Mouse (Mus musculus): ENCODE results near the gene Psmb5.
A peak's percentile ranks its signal among the peaks of the same experiment; 100 is the strongest.
"Not testable (repeated sequence)": the region's sequence is repeated elsewhere in the genome, so short reads cannot be mapped to it uniquely, and the experiment has no call there.

Gene Psmb5

DNA sequence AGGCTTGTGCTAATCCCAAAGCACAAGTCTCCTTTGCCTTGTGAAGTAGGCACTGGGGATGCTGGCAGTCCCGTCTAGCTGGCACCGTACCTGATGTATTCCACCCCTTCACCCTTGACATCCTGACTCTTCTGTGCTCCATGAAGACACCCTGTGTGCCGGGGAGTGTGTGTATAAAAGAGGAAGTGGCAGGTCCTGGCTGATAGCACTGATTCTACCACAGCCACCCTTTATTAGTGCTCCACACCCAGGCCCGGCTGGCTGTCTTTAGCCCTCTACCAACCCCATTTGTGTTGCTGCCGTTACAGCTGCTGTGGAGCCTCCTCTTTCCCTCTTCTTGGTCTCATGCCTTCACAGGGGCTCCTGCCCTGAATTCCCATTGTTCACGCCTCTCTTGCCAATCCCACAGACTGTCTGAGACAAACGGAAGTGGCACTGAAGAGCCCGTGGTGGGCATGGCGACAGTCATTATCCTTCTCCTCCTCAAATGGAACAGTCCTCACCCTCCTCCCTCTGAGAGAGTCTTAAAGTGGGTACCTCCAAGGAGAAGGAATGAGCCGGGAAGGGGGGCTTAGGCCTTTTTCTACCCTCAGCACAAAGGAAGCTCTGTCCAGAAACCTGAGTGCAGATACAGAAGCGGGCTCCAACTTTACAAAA is 12.9 kb upstream of the Psmb5 start:
- DNase-seq (ENCODE audit: low spot score in 2 of 2), result no peak

DNA sequence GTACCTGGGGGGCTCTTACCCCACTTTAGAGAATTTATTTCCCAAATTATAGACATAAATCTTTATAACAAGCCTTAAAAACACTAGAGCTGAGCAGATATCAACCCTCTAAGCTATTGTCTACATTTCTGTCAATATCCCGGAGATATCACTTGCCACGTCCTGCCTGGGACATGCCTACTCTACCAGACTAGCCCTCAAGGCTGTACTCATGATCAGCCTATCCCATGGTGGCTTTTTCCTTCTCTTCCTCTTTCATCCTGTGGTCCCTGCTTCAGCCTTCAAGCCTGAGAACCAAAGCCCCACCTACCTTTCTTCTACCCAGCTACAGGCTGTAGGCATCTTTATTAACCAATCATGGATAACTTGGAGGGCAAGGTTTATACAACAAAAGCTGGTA is 12.0 kb upstream of the Psmb5 start:
- no peak for DNase-seq (ENCODE audit: low spot score in 2 of 2)

DNA sequence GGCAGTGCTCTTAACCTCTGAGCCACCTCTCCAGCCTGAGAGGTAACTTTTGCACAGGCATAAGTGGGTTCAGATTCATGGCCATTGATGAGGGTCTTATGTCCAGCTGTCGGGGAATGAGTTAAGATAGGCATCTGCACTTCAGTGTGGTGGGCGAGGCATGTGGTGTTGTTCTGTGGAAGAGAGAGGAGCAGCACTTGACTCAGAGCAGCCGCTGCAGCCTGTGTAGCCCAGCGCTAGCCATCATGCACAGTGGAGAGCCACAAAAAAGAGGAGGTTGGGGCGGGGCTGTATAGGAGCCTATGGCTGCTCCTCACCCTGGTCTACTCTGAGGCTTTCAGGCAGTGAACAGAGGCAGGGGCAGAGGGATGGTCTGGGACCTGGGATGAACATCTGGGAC is 10.3 kb upstream of the Psmb5 start:
- no peak for DNase-seq (ENCODE audit: low spot score in 2 of 2)

DNA sequence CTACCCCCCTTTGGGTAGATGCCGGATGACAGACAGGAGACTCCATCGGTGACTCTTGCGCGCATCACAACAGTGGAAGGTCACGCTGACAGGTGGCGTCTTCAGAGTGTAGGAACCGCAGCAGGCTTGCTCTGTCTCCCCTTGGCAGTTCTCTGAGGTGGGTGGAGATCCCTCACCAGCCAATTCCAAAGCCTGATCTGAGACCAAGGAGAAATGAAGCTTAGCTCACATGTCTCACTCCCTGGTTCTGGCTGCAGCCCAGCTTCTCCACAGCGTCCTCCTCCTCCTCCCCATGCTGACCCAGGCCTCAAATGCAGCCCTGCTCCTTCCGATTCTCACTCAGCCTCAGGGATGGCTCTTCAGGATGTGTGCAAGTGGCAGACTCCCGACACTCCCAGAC is 7.2 kb upstream of the Psmb5 start:
- DNase-seq (ENCODE audit: low spot score in 2 of 2), result no peak

DNA sequence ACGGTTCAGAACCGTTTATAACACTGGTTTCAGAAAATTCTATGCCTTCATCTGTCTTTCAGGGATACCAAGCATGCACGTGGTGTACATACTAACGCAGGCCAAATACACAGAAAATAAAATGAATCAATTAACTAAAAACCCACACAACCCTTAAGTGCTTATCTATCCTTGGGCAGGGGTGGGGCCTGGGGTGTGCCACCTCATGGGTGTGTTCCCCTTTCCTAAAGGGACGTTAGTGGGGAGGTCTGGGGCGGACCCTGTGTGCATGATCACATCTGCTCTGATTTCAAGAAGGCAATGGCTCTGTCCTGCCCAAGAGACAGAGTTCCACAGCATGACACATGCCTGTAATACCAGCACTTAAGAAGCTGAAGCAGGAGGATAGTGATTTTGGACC is 5.5 kb upstream of the Psmb5 start:
- no peak for DNase-seq (ENCODE audit: low spot score in 2 of 2)

DNA sequence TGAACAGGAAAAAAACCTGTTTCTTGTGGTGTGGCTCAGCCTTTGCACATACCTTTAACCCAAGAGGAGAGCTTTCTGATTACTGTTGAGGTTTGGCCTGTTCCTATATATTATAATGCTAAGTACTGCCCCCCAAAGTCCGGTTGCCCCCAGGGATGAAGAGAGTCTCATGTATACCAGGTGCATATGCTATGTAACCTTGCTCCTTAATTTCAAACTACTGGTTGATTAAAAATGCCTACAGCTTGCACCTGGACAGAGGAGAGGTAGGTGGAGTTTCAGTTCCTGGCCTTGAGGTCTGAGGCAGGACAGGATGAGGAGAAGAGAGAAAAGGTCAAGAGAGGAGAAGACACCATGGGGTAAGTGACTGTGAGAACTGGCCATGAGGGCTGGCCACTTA is 3.3 kb upstream of the Psmb5 start, which contains the start of gene Psmb11:
Psmb11 (plus strand) TSS at position 301 of the 400 bp plus-strand sequence.
- no peak for DNase-seq (ENCODE audit: low spot score in 2 of 2)

DNA sequence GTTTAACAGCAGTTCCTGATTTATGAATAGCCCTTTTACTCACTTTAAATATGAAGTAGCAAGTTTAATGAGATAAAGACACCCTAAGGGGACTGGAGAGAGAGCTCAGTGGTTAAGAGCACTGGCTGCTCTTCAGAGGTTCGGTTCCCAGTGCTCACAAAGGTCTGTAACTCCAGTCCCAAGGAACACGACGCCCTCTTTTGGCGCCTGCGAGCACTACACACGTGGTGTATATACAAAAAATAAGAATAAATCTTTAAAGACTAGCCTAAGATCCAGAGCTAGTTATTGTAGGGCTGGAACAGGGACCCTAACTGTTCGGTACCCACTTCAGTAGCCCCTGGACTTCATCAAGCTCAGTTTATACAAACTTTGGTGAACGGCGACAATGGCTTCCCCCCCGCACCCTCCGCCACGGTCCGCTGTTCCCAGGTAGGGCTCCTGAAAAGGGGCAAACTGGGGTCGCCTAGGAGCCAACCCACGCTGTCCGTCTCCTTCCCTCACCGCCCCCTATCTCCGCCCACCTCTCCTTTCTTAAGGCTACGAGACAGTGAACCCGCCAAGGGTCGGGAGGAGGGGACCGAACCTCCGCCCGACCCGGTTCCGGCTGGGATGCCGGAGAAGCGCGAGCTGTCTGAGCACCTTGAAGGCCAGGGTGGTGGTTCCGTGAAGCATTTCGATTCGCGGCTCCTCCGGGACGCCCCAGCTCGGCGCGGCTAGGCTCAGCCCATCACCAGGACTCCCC is 498 bp downstream of the Psmb5 start:
- DNase-seq (ENCODE audit: low spot score in 2 of 2), result no peak

DNA sequence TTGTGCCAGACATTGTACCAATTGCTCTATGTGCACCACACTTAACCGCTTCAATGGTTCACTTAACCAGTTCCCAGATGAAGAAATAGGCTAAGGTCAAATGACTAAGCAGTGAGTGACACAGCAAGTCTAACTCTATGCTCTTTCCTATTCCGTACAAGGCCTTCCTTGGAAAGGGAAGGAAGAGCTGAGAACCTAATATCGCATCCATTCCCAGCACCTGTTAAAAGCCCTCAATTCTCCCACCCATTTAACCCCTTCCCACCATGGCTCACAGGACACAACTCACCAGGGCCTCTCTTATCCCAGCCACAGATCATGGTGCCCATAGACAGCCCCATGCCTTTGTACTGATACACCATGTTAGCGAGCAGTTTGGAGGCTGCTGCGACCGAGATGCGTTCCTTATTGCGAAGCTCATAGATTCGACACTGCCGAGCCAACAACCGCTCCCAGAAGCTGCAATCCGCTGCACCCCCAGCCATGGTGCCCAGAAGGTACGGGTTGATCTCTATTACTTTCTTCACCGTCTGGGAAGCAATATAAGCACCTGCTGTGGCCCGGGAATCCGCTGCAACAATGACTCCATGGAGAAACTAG is 1.5 kb downstream of the Psmb5 start:
- no peak for DNase-seq (ENCODE audit: low spot score in 2 of 2)

DNA sequence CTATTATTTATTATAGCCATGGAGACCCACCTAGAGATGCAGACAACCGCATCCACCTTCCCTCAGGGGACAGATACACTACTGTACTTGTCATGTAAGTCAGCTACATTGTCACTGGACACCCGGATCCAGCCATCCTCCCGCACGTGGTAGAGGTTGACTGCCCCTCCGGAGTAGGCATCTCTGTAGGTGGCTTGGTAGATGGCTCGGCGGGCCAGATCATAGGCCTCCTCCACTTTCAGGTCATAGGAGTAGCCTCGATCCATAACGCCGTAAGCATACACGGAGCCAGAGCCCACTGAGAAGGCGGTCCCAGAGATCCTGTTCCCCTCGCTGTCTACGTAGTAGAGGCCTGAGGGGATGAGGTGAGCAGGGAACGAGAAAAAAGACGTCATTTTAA is 3.7 kb downstream of the Psmb5 start:
- not testable (repeated sequence) for DNase-seq (ENCODE audit: low spot score in 2 of 2)

DNA sequence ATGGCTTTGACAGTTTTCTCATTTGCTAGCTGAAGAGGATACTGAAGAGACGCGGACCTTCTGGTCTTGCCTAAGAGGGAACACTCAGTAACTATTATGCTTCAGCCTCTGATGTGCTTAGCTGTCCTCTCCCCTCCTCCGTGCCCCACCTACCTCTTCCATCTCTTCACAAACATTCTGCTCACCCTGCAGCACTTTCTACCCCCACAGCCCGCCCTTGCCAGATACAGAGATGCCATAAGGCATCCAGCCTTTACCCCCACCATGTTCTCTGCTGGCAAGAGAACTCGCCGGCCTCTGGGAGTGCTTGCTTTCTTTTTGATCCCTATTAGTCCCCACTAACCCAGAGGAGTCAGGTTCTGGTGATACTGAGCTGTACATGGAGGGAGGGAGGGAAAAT is 7.2 kb downstream of the Psmb5 start:
- no peak for DNase-seq (ENCODE audit: low spot score in 2 of 2)

DNA sequence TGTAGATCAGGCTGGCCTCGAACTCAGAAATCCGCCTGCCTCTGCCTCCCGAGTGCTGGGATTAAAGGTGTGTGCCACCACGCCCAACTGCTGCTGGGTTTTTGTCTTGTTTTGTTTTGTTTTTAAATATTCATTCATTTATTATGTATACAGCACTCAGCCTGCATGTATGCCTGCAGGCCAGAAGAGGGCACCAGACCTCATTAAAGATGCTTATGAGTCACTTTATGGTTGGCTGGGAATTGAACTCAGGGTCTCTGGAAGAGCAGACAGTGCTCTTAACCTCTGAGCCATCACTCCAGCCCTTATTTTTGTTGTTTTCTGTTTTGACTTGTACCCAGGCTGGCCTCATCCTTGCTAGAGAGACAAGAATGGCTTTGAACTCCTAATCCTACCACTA is 7.9 kb downstream of the Psmb5 start:
- no peak for DNase-seq (ENCODE audit: low spot score in 2 of 2)

DNA sequence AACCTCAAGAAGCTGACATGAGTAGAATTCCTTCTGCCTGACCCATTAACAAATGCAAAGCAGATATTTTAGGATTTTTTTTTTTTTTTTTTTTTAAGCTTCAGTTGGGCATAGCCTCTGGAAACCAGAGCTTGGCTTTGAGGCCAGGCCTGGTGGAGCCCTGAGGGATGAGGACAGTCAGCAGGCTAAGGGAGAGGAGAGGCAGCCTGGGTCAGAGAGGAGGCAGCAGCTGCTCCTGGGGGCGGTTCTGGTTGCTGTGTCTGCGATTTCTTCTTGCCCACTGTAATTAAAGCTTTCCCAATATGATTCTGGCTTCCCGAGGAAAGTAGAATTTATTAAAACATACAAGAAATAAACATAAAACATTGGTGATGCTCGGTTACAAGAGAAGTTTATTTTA is 8.6 kb downstream of the Psmb5 start:
- DNase-seq (ENCODE audit: low spot score in 2 of 2), result no peak

DNA sequence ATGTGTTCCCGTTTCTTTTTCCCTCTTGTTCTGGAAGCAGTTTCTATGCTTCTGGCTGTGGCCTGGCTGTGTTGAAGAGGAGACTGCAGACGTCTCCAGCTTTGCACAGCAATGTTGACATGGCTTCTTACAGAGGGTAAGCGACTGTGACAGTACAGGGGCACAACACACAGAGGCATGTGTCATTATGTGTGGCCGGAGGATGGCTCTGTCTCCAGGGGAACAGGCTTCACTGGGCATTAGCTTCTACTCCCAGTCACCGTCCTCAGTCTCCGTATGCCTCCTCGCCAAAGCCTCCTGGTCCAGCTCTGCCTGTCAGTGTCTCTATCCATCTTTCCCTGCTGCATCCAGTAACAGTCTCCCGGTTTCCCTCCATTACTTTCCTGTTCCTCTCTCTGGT is 10.6 kb downstream of the Psmb5 start:
- DNase-seq (ENCODE audit: low spot score in 2 of 2), result no peak

DNA sequence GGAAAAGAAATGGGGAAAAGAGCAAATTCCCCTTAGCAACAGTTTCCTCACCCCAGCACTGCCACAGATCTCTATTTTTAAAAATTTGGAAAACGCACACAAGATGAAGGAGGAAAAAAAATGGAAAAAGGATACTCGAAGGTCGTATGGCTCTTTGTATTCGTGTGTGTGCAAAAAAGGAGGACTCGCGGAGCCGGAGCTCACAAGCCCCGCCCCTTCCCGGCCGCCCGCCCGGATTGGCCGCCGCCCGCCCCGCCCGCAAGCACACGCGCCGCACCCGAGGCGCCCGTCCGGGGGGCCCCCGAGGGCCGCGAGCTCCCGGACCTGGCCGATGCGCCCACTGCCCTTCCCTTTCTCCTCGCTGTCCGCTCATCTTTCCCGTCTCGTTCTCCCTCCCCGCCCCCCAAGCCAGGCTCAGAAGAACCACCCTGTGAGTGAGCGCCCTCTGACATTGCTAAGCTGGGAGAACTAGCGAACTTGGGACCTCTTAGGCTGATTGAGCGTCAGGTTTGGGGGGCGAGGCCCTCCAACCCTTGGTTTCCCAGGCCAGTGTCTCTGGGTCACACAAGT is 12.0 kb downstream of the Psmb5 start, which contains the start of gene 4931414P19Rik:
4931414P19Rik (minus strand) TSS at position 242 of the 570 bp plus-strand sequence.
- peak; percentile 42 to 51 for DNase-seq (ENCODE audit: low spot score in 2 of 2)

DNA sequence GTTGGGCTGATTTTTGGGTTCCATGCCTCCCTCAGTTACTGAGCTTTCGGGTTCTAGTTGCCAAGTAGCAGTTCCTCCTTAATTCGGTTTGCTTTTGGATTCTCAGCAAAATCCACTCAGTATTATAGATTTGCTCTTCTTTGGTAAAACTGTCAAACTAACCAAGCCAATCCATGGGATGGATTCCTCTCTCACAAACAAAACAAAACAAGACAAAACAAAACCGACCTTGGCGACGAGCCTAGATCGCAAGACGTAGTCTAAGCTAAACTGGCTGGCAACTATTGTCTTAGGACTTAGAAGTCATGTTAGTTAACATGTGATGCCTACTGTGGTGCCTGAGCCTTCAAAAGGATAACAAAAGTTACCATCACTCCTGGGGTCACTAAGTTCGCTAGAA is 14.1 kb downstream of the Psmb5 start:
- DNase-seq (ENCODE audit: low spot score in 2 of 2), result no peak

DNA sequence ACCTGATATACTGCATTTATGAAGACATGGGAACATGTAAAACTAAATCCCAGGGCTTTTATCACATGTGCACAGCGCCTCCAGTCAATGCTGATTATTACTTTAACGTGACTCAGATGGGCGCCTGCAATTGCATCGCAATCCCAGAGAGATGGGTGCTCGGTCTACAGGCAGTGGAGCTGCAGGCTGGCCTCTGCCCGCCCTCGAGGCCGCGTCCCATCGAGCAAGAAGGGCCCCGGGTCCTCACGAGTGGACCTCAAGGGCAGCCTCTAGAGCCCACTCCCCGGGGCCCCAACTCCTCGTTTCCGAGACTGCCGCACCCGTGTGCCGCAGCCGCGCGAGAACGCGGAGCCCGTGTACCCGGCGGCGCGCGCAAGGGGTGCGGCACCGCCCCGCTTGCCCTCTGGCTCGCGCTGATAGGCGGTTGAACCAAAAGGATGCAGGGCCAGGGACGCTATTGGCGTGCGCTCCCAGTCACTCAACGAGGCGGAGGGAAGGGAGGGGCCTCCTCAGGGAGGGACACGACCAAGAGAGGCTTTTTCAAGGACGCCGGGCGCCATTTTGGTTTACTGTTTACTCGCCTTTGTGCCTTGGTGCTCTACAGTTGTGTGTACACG is 14.7 kb downstream of the Psmb5 start:
- peak; percentile 93 to 94 for DNase-seq (ENCODE audit: low spot score in 2 of 2)

DNA sequence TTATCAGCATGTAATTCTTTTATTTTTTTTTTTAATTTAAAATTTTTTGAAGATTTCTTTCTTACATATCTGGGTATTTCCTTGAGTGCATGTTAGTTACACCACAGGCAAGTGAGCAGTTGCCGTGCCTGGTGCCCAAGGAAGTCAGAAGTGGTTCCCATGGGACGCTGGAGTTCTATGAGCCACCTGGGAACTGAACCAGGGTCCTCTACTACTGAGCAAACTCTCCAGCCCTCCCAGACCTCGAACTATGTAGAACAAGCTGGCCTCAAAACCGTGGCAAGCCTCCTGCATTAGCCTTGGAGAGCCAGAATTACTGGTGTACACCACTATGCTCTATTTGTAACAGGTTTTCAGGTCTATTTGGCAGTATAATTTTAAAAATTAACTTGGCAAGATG is 15.2 kb downstream of the Psmb5 start:
- no peak for DNase-seq (ENCODE audit: low spot score in 2 of 2)

DNA sequence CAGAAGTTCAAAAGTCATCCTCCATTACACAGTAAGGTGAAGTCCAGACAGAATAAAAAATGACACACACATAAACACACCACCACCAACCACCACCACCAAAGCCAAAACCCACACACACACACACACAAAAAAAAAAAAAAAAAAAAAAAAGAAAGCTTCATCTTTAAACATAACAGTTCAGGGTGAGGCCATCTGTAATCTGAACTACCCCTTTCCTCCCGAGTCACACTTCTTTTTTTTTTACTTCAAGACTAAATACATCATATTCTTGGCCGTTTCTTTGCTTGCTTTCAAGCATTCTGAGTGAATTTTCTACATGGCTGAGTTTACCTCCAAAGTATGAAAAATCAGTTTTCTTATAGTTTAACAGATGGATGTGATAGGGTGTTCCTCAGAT is 16.2 kb downstream of the Psmb5 start:
- DNase-seq (ENCODE audit: low spot score in 2 of 2), result no peak

DNA sequence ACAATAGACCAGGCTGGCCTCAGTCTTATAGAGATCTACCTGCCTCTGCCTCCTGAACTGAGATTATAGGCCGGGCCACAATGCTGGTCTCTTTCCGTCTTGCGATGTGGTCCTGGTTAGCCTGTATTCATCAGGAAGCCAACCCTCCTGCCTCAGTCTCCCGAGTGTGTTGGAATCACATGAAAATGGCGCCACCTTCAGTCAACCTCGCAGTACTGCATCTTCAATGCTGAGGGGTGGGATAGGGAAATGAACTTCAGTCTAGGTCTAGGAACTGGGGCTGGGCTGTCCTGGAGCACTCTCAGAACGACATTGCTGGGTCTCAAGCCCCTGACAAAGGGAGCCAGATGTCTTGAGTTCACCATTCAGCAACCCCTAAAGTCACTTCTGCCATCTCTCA is 20.7 kb downstream of the Psmb5 start:
- DNase-seq (ENCODE audit: low spot score in 2 of 2), result no peak

DNA sequence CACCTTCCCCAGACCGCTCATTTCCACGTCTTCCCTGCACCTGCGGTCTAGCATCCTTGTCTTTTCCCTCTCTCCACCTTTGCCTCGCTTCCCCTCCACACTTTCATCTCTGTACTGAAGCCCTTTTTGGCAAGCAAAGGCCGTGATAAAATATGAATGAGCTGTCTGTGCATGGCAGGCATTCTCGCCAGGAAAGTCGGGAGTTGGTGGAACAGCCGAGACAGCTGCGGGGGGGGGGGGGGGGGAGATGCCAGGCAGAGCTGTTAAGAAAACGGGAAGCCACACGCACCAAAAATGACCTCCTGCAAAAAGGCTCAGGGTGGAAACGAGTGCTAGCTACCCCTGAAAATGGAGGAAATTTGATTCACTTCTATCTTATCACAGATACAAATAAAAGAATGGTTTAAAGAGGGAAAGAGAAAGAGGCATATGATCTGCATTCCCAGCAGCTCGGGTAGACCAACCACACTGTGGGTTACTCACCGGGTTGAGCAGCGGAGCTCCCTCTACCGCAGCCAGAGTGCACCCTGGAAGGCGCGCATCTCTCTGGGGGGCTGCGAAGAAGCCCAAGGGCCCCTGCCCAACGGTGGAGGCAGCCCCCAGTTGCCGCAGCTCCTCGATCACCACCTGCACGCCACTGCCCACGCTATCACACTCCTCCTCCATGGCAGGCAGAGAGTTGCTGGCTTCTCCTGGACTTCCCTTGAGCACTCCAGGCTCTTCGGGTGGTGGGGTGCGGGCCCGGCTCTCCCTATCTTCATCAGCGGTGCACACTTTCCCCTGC is 23.0 kb downstream of the Psmb5 start:
- no peak for DNase-seq (ENCODE audit: low spot score in 2 of 2)

DNA sequence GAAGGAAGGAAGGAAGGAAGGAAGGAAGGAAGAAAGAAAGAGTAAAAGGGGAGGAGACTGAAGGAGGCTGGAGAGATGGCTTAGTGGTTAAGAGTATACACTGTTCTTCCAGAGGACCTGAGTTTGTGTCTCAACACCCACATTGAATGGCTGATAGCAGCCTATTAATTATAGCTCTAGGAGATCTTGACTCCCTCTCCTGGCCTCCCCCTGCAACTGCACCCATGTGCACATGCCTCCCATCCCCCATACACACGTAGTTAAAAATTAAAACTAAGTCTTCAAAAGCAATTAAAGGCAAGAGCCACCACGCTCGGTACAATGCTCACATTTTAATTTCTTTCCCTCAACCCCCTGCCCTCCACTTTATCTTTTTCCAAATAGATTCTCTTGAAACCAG is 23.8 kb downstream of the Psmb5 start:
- DNase-seq (ENCODE audit: low spot score in 2 of 2), result no peak
